Mouse (Mus musculus) R1 (cell line): ENCODE measurements around the gene Hist1h1a.
"Not testable (repeated sequence)": the region's sequence is repeated elsewhere in the genome, so short reads cannot be mapped to it uniquely, and the experiment has no call there.

Source experiments
- DNase-seq: peaks from one replicate; pipeline ENCODE4 v3.0.0-alpha.2; 2018; ENCODE audit warnings: low read depth, low spot score

The Hist1h1a gene

GRCm38 (mm10) chr13:23763586-23764323 is at the start of gene Hist1h1a:
Gene Hist1h1a (plus strand): TSS chr13:23763666.
- DNase-seq = peak; percentile 95

- no peak for DNase-seq
Measured at GRCm38 (mm10) chr13:23716261-23717042, 47.0 kb upstream of the Hist1h1a start.

- no peak for DNase-seq
Measured at GRCm38 (mm10) chr13:23717176-23717575, 46.3 kb upstream of the Hist1h1a start.

GRCm38 (mm10) chr13:23717593-23718245 is 45.7 kb upstream of the Hist1h1a start:
- DNase-seq = not testable (repeated sequence)

- no peak for DNase-seq
Measured at GRCm38 (mm10) chr13:23724239-23724638, 39.2 kb upstream of the Hist1h1a start.

- DNase-seq = no peak
Measured at GRCm38 (mm10) chr13:23725213-23725612, 38.3 kb upstream of the Hist1h1a start.

GRCm38 (mm10) chr13:23728472-23729191 is 34.8 kb upstream of the Hist1h1a start:
- DNase-seq = no peak

- DNase-seq = no peak
Measured at GRCm38 (mm10) chr13:23729192-23729525, 34.3 kb upstream of the Hist1h1a start.

- no peak for DNase-seq
Measured at GRCm38 (mm10) chr13:23729706-23730105, 33.8 kb upstream of the Hist1h1a start.

GRCm38 (mm10) chr13:23730479-23730878 is 33.0 kb upstream of the Hist1h1a start:
- no peak for DNase-seq

- DNase-seq = peak; percentile 51
Measured at GRCm38 (mm10) chr13:23732156-23732804, 31.2 kb upstream of the Hist1h1a start.

- DNase-seq = no peak
Measured at GRCm38 (mm10) chr13:23737091-23737490, 26.4 kb upstream of the Hist1h1a start.

GRCm38 (mm10) chr13:23738041-23738440 is 25.4 kb upstream of the Hist1h1a start:
- DNase-seq = peak; percentile 38

- peak; percentile 94 for DNase-seq
Measured at GRCm38 (mm10) chr13:23738677-23739068, 24.8 kb upstream of the Hist1h1a start, which contains the start of gene Hist1h1c. Gene Hist1h1c (plus strand): TSS chr13:23738808.

GRCm38 (mm10) chr13:23739069-23739921 is 24.2 kb upstream of the Hist1h1a start:
- DNase-seq = peak; percentile 99

GRCm38 (mm10) chr13:23739922-23740252 is 23.6 kb upstream of the Hist1h1a start:
- DNase-seq = no peak

GRCm38 (mm10) chr13:23740256-23740840 is 23.1 kb upstream of the Hist1h1a start:
- peak; percentile 37 for DNase-seq

GRCm38 (mm10) chr13:23740910-23741309 is 22.6 kb upstream of the Hist1h1a start:
- DNase-seq = peak; percentile 20

- DNase-seq = peak; percentile 97
Measured at GRCm38 (mm10) chr13:23742007-23742406, 21.5 kb upstream of the Hist1h1a start.

GRCm38 (mm10) chr13:23743215-23743614 is 20.3 kb upstream of the Hist1h1a start:
- peak; percentile 28 for DNase-seq
